Mouse (Mus musculus) heart, postnatal 25 days (tissue): Measurements from ENCODE around the gene Bend6. TPM values are rescaled to one million over a fixed set of nuclear protein-coding genes. Genes with fewer than 3 reads are reported as not detected.

Experiments
- DNase-seq: peaks from one replicate; pipeline ENCODE4 v3.0.0; 2022; ENCODE audit warnings: low spot score
- intact Hi-C: fragments of 180-260 bp; cut with DNase I; formaldehyde crosslinking; loops from one replicate; pipeline ENCODE4 v1.15.1; 2025
- total RNA-seq, 2 experiments: library from RNA; stranded (reverse); gene quantifications; 2 replicates each; pipeline ENCODE4 v1.2.3; 2021

Gene Bend6
- total RNA-seq: 1 to 10 TPM; 2.3 to 2.4 TPM

- intact Hi-C loops: loop anchor here (10.0 kb wide), 1 partner anchor 157 kb away; no protein-coding TSS in a partner anchor
- DNase-seq: peak; percentile 52
These were observed at the start of gene Bend6 for GRCm38 (mm10) chr1:33907421-33908190. Gene Bend6 (minus strand): TSS chr1:33907816.

- no peak for DNase-seq
These were observed 48.0 kb upstream of the Bend6 start for GRCm38 (mm10) chr1:33955626-33956025.

GRCm38 (mm10) chr1:33948511-33948910 is 40.9 kb upstream of the Bend6 start:
- intact Hi-C loops: no loop called here
- DNase-seq: no peak

More at GRCm38 (mm10) chr1:33955626-33956025, 48.0 kb upstream of the Bend6 start:
- intact Hi-C loops: no loop called here

GRCm38 (mm10) chr1:33947838-33948237 is 40.2 kb upstream of the Bend6 start:
- no peak for DNase-seq
- intact Hi-C loops: no loop called here

GRCm38 (mm10) chr1:33946601-33947395 is 39.2 kb upstream of the Bend6 start:
- intact Hi-C loops: no loop called here
- no peak for DNase-seq

GRCm38 (mm10) chr1:33945756-33946155 is 38.1 kb upstream of the Bend6 start:
- no peak for DNase-seq
- intact Hi-C loops: no loop called here

- intact Hi-C loops: no loop called here
- peak; percentile 46 for DNase-seq
These were observed 37.5 kb upstream of the Bend6 start for GRCm38 (mm10) chr1:33944977-33945750.

GRCm38 (mm10) chr1:33943943-33944342 is 36.3 kb upstream of the Bend6 start:
- intact Hi-C loops: no loop called here

GRCm38 (mm10) chr1:33942638-33943037 is 35.0 kb upstream of the Bend6 start:
- intact Hi-C loops: no loop called here
- DNase-seq: no peak

More at GRCm38 (mm10) chr1:33943943-33944342, 36.3 kb upstream of the Bend6 start:
- no peak for DNase-seq

GRCm38 (mm10) chr1:33940364-33940928 is 32.8 kb upstream of the Bend6 start:
- intact Hi-C loops: no loop called here
- no peak for DNase-seq

- intact Hi-C loops: no loop called here
- no peak for DNase-seq
These were observed 32.2 kb upstream of the Bend6 start for GRCm38 (mm10) chr1:33939828-33940227.

- intact Hi-C loops: no loop called here
- no peak for DNase-seq
These were observed 28.3 kb upstream of the Bend6 start for GRCm38 (mm10) chr1:33935946-33936345.

- intact Hi-C loops: no loop called here
- no peak for DNase-seq
These were observed 25.4 kb upstream of the Bend6 start for GRCm38 (mm10) chr1:33932845-33933499.

- intact Hi-C loops: no loop called here
- DNase-seq: no peak
These were observed 24.6 kb upstream of the Bend6 start for GRCm38 (mm10) chr1:33932196-33932595.

GRCm38 (mm10) chr1:33931791-33932190 is 24.2 kb upstream of the Bend6 start:
- DNase-seq: no peak
- intact Hi-C loops: no loop called here

- no peak for DNase-seq
- intact Hi-C loops: no loop called here
These were observed 19.9 kb upstream of the Bend6 start for GRCm38 (mm10) chr1:33927466-33927865.

- intact Hi-C loops: no loop called here
- DNase-seq: no peak
These were observed 17.7 kb upstream of the Bend6 start for GRCm38 (mm10) chr1:33925283-33925682.

- DNase-seq: no peak
- intact Hi-C loops: no loop called here
These were observed 15.4 kb upstream of the Bend6 start for GRCm38 (mm10) chr1:33922975-33923374.

GRCm38 (mm10) chr1:33916554-33916953 is 8.9 kb upstream of the Bend6 start:
- intact Hi-C loops: no loop called here
- DNase-seq: no peak
